Mouse (Mus musculus): ENCODE results near the gene Phrf1. TPM values are rescaled to one million over a fixed set of nuclear protein-coding genes. Genes with fewer than 3 reads are reported as not detected.
A peak's percentile ranks its signal among the peaks of the same experiment; 100 is the strongest.

Gene Phrf1
- 57.1 and 67.4 TPM in 2 replicates for polyA plus RNA-seq (2015; fragmentation: Nextera tagmentation; extraction: Ambion mirVana)

- under 1% methylated on average over 70 of the region's 76 CpGs for WGBS
- H3K4me2 ChIP-seq (ENCODE audit: low read length) = peak within 1 kb of the TSS; percentile 85
These were observed at the start of gene Phrf1 for GRCm38 (mm10) chr7:141228279-141229067. Gene Phrf1, plus strand, starts transcription at chr7:141228784.

GRCm38 (mm10) chr7:141188194-141188593 is 40.4 kb upstream of the Phrf1 start:
- no peak for ATAC-seq
- Histone ChIP-seq H3K36me3 (ENCODE audit: control insufficient read depth, insufficient read depth, low read length) (peaks cover 26% of the 10 kb centered on the region), H3K27ac (ENCODE audit: low read depth, low read length) (no peak overlapping the region), H3K4me2 (ENCODE audit: low read length) (no peak overlapping the region), H3K4me3 (ENCODE audit: low read length) (no peak overlapping the region), H3K9me3 (ENCODE audit: control insufficient read depth, low read length) (no peaks in the 10 kb centered on the region), H3K27me3 (replicated peaks; ENCODE audit: control insufficient read depth, insufficient read depth, low read length) (no peaks in the 10 kb centered on the region), H3K9ac (ENCODE audit: low read depth, low read length) (no peak overlapping the region), H3K4me1 (ENCODE audit: control insufficient read depth, insufficient read depth, low read depth, low read length) (peaks cover 11% of the 10 kb centered on the region)
- WGBS = 88% methylated on average over 3 of the region's 3 CpGs

More at GRCm38 (mm10) chr7:141228279-141229067, at the start of gene Phrf1:
- Histone ChIP-seq H3K27ac (ENCODE audit: low read depth, low read length) (peak within 1 kb of the TSS; percentile 98), H3K4me3 (ENCODE audit: low read length) (peak within 1 kb of the TSS; percentile 74), H3K9ac (ENCODE audit: low read depth, low read length) (peak within 1 kb of the TSS; percentile 95), H3K27me3 (replicated peaks; ENCODE audit: control insufficient read depth, insufficient read depth, low read length) (no peaks in the 10 kb centered on the region), H3K9me3 (ENCODE audit: control insufficient read depth, low read length) (no peaks in the 10 kb centered on the region), H3K36me3 (ENCODE audit: control insufficient read depth, insufficient read depth, low read length) (peaks cover 14% of the 10 kb centered on the region), H3K4me1 (ENCODE audit: control insufficient read depth, insufficient read depth, low read depth, low read length) (peaks cover 18% of the 10 kb centered on the region)
- ATAC-seq = peak; percentile 94

DNA sequence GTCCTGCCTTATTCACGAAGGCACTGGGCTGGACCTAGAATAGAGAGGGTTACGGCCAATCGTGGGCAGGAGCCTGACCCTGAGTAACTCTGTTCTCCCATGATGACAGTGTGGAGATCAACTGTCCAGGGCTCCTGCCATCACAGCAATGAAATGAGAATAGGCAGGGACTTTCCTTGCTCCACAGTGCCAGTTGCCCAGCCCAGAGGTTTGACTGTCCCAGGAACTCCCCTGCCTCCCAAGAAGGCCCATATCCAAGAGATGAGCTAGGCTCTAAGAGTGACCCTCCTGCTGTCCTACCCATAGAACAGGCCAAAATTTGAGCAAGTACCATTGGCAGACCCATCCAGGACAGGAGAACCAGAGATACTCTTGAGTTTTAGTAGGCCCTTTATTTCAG is 39.9 kb upstream of the Phrf1 start:
- Histone ChIP-seq H3K27me3 (replicated peaks; ENCODE audit: control insufficient read depth, insufficient read depth, low read length) (no peaks in the 10 kb centered on the region), H3K9ac (ENCODE audit: low read depth, low read length) (no peak overlapping the region), H3K27ac (ENCODE audit: low read depth, low read length) (no peak overlapping the region), H3K4me2 (ENCODE audit: low read length) (no peak overlapping the region), H3K4me1 (ENCODE audit: control insufficient read depth, insufficient read depth, low read depth, low read length) (peaks cover 11% of the 10 kb centered on the region), H3K36me3 (ENCODE audit: control insufficient read depth, insufficient read depth, low read length) (peaks cover 26% of the 10 kb centered on the region), H3K4me3 (ENCODE audit: low read length) (no peak overlapping the region), H3K9me3 (ENCODE audit: control insufficient read depth, low read length) (no peaks in the 10 kb centered on the region)
- 95% methylated on average over 3 of the region's 3 CpGs for WGBS
- no peak for ATAC-seq

DNA sequence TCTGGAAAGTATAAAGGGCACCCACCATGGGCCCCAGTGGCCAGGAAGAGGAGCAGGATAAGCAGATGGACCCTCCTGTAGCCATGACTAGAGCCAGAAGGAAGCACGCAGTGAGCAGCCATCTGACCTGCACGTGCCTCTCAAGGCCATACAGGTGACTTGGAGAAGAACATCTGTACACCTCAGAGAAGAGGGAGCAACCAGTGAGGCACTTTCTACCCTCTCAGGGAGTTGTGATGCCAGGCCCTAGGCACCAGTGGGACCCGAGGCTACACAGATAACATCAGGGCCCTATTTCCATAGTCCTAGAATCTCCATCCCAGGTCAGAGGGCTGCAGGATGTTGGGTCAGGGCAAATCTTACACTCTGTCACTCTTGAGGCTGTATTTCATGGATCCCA is 38.4 kb upstream of the Phrf1 start:
- H3K27ac ChIP-seq (ENCODE audit: low read depth, low read length) = no peak overlapping the region
- WGBS = 100% methylated on average over 3 of the region's 3 CpGs
- ATAC-seq = no peak
- peaks cover 16% of the 10 kb centered on the region for H3K4me1 ChIP-seq (ENCODE audit: control insufficient read depth, insufficient read depth, low read depth, low read length)
- no peak overlapping the region for H3K4me3 ChIP-seq (ENCODE audit: low read length)
- H3K9me3 ChIP-seq (ENCODE audit: control insufficient read depth, low read length) = no peaks in the 10 kb centered on the region
- H3K27me3 ChIP-seq (replicated peaks; ENCODE audit: control insufficient read depth, insufficient read depth, low read length) = no peaks in the 10 kb centered on the region
- H3K9ac ChIP-seq (ENCODE audit: low read depth, low read length) = no peak overlapping the region
- no peak overlapping the region for H3K4me2 ChIP-seq (ENCODE audit: low read length)
- H3K36me3 ChIP-seq (ENCODE audit: control insufficient read depth, insufficient read depth, low read length) = peaks cover 26% of the 10 kb centered on the region

DNA sequence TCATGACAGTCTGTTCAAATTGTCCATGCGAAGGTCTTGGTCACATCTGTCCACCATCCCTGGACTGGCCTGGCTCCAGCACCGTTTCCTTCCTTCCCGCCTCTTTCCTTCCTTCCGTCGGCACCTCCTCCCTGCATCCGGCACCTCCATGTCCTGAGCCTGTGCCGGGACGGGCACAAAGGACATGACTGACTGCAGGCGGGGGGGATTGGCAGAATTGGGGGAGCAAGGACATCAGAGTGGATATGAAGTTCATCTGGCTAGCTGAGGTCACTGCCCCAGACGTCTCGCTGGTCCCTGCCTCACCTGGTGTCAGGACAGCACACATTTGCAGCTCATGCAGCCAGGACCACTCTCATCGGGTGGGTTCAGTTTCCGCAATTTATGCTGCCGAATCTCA is 37.5 kb upstream of the Phrf1 start:
- Histone ChIP-seq H3K4me3 (ENCODE audit: low read length) (no peak overlapping the region), H3K9me3 (ENCODE audit: control insufficient read depth, low read length) (no peaks in the 10 kb centered on the region), H3K27ac (ENCODE audit: low read depth, low read length) (no peak overlapping the region), H3K27me3 (replicated peaks; ENCODE audit: control insufficient read depth, insufficient read depth, low read length) (no peaks in the 10 kb centered on the region), H3K4me2 (ENCODE audit: low read length) (no peak overlapping the region), H3K9ac (ENCODE audit: low read depth, low read length) (no peak overlapping the region), H3K4me1 (ENCODE audit: control insufficient read depth, insufficient read depth, low read depth, low read length) (peaks cover 19% of the 10 kb centered on the region), H3K36me3 (ENCODE audit: control insufficient read depth, insufficient read depth, low read length) (peaks cover 26% of the 10 kb centered on the region)
- WGBS = 91% methylated on average over 14 of the region's 14 CpGs
- no peak for ATAC-seq

GRCm38 (mm10) chr7:141191796-141192685 is 36.5 kb upstream of the Phrf1 start:
- Histone ChIP-seq H3K4me2 (ENCODE audit: low read length) (peak overlapping the region; percentile 99), H3K9ac (ENCODE audit: low read depth, low read length) (no peak overlapping the region), H3K36me3 (ENCODE audit: control insufficient read depth, insufficient read depth, low read length) (peaks cover 26% of the 10 kb centered on the region), H3K9me3 (ENCODE audit: control insufficient read depth, low read length) (no peaks in the 10 kb centered on the region), H3K27ac (ENCODE audit: low read depth, low read length) (no peak overlapping the region), H3K4me1 (ENCODE audit: control insufficient read depth, insufficient read depth, low read depth, low read length) (peaks cover 19% of the 10 kb centered on the region), H3K4me3 (ENCODE audit: low read length) (no peak overlapping the region; the same call in 1 of the 2 replicates), H3K27me3 (replicated peaks; ENCODE audit: control insufficient read depth, insufficient read depth, low read length) (no peaks in the 10 kb centered on the region)
- 88% methylated on average over 24 of the region's 24 CpGs for WGBS
- ATAC-seq = no peak

DNA sequence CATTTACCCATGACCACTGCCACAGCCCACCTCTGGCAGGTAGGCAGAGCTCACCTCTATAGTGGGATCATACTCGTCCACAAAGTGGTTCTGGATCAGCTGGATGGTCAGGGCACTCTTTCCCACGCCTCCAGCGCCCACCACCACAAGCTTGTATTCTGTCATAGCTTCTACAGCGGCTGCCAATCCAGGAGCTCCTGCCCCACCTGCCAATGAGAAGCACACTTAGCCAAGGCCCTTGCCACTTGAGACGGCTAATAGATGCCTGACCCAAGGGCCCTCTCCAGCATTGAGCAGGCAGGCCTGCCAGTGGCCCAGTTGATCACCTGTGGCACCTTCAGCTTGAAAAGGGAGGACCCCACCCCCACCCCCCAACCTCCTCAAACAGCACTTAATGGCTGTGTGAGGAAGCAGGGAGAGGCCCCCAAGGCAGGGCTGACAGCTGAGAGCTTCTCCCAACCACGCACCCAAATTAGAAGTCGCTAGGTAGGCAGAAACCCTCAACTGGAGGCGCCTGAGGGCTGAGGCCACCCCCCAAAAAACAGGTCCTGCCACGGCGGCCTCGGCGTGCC is 35.7 kb upstream of the Phrf1 start:
- Histone ChIP-seq H3K4me3 (ENCODE audit: low read length) (peak overlapping the region; percentile 69), H3K4me1 (ENCODE audit: control insufficient read depth, insufficient read depth, low read depth, low read length) (peaks cover 19% of the 10 kb centered on the region), H3K36me3 (ENCODE audit: control insufficient read depth, insufficient read depth, low read length) (peaks cover 26% of the 10 kb centered on the region), H3K9ac (ENCODE audit: low read depth, low read length) (peak overlapping the region; percentile 98), H3K27me3 (replicated peaks; ENCODE audit: control insufficient read depth, insufficient read depth, low read length) (no peaks in the 10 kb centered on the region), H3K9me3 (ENCODE audit: control insufficient read depth, low read length) (no peaks in the 10 kb centered on the region), H3K27ac (ENCODE audit: low read depth, low read length) (peak overlapping the region; percentile 87; the same call in 1 of the 2 replicates), H3K4me2 (ENCODE audit: low read length) (peak overlapping the region; percentile 99)
- ATAC-seq = no peak
- 30% methylated on average over 12 of the region's 12 CpGs for WGBS

DNA sequence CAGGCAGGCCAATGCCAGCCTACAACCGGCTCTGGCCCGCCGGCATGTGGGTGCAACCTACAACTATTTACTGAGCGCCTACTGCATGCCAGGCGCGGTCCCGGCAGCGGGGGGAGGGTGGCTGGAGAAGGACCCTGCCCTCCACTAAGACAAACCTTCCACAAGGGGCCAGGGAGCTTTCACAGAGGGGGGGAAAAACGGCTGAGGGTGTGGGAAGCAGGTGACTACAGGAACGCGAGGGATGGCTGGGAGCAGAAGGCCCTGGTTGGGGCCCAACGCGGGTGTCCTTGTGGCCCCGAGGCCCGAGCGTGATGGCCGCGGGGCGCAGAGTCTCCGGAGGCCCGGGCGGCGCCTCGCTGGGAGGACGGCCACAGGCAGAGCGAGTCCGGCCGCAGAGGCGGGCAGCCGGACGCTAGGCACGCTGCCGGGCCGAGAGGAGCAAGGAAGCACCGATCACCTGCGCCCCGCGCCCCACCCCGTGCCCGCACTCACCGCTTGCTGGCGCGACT is 35.2 kb upstream of the Phrf1 start:
- H3K4me3 ChIP-seq (ENCODE audit: low read length) = peak overlapping the region; percentile 69
- H3K27me3 ChIP-seq (replicated peaks; ENCODE audit: control insufficient read depth, insufficient read depth, low read length) = no peaks in the 10 kb centered on the region
- H3K9ac ChIP-seq (ENCODE audit: low read depth, low read length) = peak overlapping the region; percentile 98
- WGBS = 0% methylated on average over 26 of the region's 43 CpGs
- ATAC-seq = peak; percentile 59
- peaks cover 26% of the 10 kb centered on the region for H3K36me3 ChIP-seq (ENCODE audit: control insufficient read depth, insufficient read depth, low read length)
- H3K4me1 ChIP-seq (ENCODE audit: control insufficient read depth, insufficient read depth, low read depth, low read length) = peaks cover 19% of the 10 kb centered on the region
- H3K27ac ChIP-seq (ENCODE audit: low read depth, low read length) = peak overlapping the region; percentile 87
- H3K4me2 ChIP-seq (ENCODE audit: low read length) = peak overlapping the region; percentile 99
- H3K9me3 ChIP-seq (ENCODE audit: control insufficient read depth, low read length) = no peaks in the 10 kb centered on the region

Data from hindbrain, embryonic 16.5 days (tissue).